Mouse (Mus musculus) embryonic fibroblast, embryonic 13.5 days (primary cell): Measurements from ENCODE around the gene Tceanc2.

Experiments
- CTCF ChIP-seq: IDR thresholded peaks from 2 replicates; pipeline ENCODE4 v1.5.1; 2011; ENCODE audit warnings: mild to moderate bottlenecking, control low read depth, low read length, moderate library complexity, borderline replicate concordance; ENCODE audit not compliant: insufficient read depth
- POLR2A ChIP-seq: IDR thresholded peaks from 2 replicates; pipeline ENCODE4 v1.6.1; 2011; ENCODE audit warnings: low read depth, mild to moderate bottlenecking, control low read depth, low read length, moderate library complexity

- TF ChIP-seq POLR2A: no peak
- TF ChIP-seq CTCF: no peak
These were observed 38.9 kb downstream of the Tceanc2 start for GRCm38 (mm10) chr4:107139836-107140631.
